Mouse (Mus musculus): ENCODE data around the gene Kcnn3. TPM values are rescaled to one million over a fixed set of nuclear protein-coding genes. Genes with fewer than 3 reads are reported as not detected.
A peak's percentile ranks its signal among the peaks of the same experiment; 100 is the strongest.

Kcnn3 gene
- polyA plus RNA-seq, 1 experiment from 2014 or later = 5.0 TPM

DNA sequence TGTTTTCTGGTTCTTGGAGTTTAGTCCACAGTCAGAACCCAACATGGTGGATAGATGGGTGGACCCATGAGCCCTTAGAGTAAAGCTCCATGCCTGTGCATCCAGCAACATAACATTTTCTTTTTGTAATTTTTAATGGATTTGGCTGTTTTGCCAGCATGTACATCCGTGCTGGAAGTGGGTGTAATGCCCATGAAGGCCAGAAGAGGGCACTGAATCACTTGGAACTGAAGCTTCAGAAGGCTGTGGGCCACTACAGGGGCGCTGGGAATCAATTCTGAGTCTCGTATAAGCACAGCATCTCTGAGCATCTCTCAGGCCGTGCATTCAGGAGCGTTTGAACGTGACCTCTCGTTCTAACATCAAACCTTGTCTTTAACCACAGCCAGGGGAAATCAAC is 79.0 kb downstream of the Kcnn3 start:
- Histone ChIP-seq H3K36me3 (peaks cover 2% of the 10 kb centered on the region; the same call in 1 of the 2 replicates), H3K4me3 (replicated peaks) (no peak overlapping the region), H3K4me1 (replicated peaks) (peaks cover 11% of the 10 kb centered on the region), H3K9me3 (peaks cover 8% of the 10 kb centered on the region; the same call in 1 of the 2 replicates), H3K27me3 (no peaks in the 10 kb centered on the region), H3K27ac (no peak overlapping the region), H3K9ac (replicated peaks) (no peak overlapping the region), H3K4me2 (replicated peaks) (no peak overlapping the region)
- WGBS = 96% methylated on average over 7 of the region's 7 CpGs
- no peak for ATAC-seq

DNA sequence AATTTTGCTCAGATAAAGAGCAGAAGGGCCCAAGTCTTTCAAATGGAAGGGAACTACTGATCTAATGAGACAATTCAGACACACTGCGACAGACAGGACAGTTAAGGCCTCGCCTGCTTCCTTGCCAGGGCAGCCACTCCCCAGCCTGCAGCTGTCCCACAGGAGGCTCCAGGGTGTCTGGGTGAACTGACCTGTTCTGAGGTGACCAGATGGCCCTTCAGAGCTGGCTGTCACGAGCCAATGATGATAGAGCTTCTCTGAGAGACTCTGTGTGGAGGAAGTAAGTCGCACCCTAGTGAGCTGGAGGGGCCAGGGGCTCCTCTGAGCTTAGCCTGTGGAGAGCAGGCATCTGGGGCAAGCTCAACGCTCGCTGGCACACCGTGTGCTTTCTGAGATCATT is 81.1 kb downstream of the Kcnn3 start:
- Histone ChIP-seq H3K36me3 (peaks cover 2% of the 10 kb centered on the region; the same call in 1 of the 2 replicates), H3K27ac (peak overlapping the region; percentile 56), H3K4me3 (replicated peaks) (no peak overlapping the region), H3K27me3 (no peaks in the 10 kb centered on the region), H3K9me3 (peaks cover 8% of the 10 kb centered on the region; the same call in 1 of the 2 replicates), H3K4me1 (replicated peaks) (peaks cover 22% of the 10 kb centered on the region), H3K9ac (replicated peaks) (no peak overlapping the region), H3K4me2 (replicated peaks) (no peak overlapping the region)
- 48% methylated on average over 7 of the region's 7 CpGs for WGBS
- ATAC-seq = no peak

DNA sequence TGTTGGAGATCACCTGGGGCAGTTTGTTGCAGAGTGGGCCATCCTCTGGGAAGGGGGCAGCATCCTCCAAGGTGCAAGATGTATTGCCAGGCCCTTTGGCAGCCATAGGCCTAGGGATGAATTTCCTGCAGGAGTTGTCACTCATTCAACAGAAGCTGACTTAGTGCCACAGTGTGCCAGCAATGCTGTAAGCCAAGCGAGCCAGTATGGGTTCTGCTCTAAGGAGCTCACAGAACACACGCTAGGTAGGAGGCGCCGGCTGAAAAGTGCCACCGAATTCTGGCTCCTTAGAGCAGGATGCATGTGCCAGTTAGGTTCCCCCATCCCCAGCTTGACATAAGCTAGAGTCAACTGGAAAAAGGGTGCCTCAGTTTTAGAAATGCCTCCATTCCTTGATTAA is 83.3 kb downstream of the Kcnn3 start:
- Histone ChIP-seq H3K9ac (replicated peaks) (no peak overlapping the region), H3K27me3 (no peaks in the 10 kb centered on the region), H3K36me3 (peaks cover 2% of the 10 kb centered on the region; the same call in 1 of the 2 replicates), H3K4me1 (replicated peaks) (peaks cover 41% of the 10 kb centered on the region), H3K9me3 (peaks cover 8% of the 10 kb centered on the region; the same call in 1 of the 2 replicates), H3K27ac (no peak overlapping the region), H3K4me3 (replicated peaks) (no peak overlapping the region), H3K4me2 (replicated peaks) (no peak overlapping the region)
- ATAC-seq = no peak
- WGBS = 92% methylated on average over 5 of the region's 5 CpGs

DNA sequence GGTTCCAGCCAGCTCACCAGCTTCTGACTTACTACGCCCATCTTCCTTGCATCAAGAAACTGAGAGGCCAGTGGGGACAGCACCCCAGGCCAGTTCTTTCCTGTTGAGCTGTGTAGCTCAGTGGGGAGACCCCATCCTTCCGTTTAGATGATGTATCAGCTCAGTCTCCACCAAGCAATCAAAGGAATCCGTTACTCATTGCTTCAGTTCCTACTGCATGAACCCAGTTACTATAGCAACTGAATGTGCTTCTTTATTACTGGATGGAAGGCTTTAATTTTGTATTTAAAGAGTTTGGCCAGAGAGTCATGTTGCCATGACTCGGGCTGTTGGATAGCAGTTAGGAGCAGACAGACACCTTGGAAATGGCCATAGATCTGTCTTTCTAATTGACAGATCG is 85.3 kb downstream of the Kcnn3 start:
- no peak; the same call in 1 of the 2 replicates for ATAC-seq
- no peaks in the 10 kb centered on the region for H3K36me3 ChIP-seq
- no peaks in the 10 kb centered on the region for H3K27me3 ChIP-seq
- H3K4me3 ChIP-seq (replicated peaks) = no peak overlapping the region
- WGBS = 59% methylated on average over 5 of the region's 5 CpGs
- H3K4me1 ChIP-seq (replicated peaks) = peaks cover 41% of the 10 kb centered on the region
- no peak overlapping the region for H3K27ac ChIP-seq
- no peak overlapping the region for H3K4me2 ChIP-seq (replicated peaks)
- H3K9ac ChIP-seq (replicated peaks) = no peak overlapping the region
- no peaks in the 10 kb centered on the region for H3K9me3 ChIP-seq

DNA sequence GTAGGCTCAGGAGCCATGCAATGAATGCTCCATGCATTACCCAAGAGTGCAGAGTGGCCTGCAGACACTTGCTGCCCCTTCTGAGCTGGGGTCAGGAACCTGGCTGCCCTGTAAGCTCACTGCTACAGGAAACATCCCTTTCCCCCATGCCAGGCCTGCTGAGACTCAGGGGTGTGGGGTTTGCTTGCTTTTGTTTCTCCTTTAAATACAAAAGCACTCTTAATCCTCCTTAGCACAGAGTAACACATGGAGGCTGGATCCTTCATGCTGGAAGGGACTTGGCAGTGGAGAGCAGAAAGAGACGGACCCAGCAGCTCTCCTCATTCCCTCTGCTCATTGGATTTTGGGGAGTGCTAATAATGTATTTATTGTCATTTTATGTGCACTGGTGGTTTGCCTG is 87.4 kb downstream of the Kcnn3 start:
- no peak overlapping the region for H3K9ac ChIP-seq (replicated peaks)
- no peaks in the 10 kb centered on the region for H3K36me3 ChIP-seq
- H3K4me1 ChIP-seq (replicated peaks) = peaks cover 53% of the 10 kb centered on the region
- H3K27ac ChIP-seq = peak overlapping the region; percentile 48
- peak overlapping the region; percentile 28; the same call in 1 of the 2 replicates for H3K4me2 ChIP-seq (replicated peaks)
- WGBS = 18% methylated on average over 1 of the region's 1 CpGs
- H3K9me3 ChIP-seq = no peaks in the 10 kb centered on the region
- peak; percentile 48 for ATAC-seq
- H3K4me3 ChIP-seq (replicated peaks) = no peak overlapping the region
- no peaks in the 10 kb centered on the region for H3K27me3 ChIP-seq

DNA sequence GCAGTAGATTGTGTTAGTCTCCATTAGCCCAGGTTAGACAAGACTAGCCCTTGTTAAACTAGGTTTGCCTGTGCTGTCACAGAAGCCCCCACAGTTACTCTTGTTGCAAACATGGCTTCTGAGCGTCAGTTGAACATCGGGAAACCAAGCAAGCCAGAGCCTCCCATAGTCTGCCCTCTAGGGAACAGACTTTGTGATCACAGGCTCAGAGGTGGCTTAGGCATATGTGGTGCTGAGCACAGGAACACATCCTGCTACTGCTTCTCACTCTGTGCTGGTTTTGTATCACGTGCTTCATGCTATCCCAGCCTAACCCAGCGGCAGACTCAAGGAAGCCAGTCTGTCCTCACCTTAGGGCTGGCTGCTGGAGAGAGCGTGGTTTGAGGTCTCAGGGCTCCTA is 92.1 kb downstream of the Kcnn3 start:
- Histone ChIP-seq H3K4me3 (replicated peaks) (no peak overlapping the region), H3K4me1 (replicated peaks) (peaks cover 52% of the 10 kb centered on the region), H3K36me3 (no peaks in the 10 kb centered on the region), H3K9ac (replicated peaks) (no peak overlapping the region), H3K27me3 (no peaks in the 10 kb centered on the region), H3K27ac (no peak overlapping the region), H3K4me2 (replicated peaks) (no peak overlapping the region), H3K9me3 (no peaks in the 10 kb centered on the region)
- no peak for ATAC-seq
- 79% methylated on average over 5 of the region's 5 CpGs for WGBS

DNA sequence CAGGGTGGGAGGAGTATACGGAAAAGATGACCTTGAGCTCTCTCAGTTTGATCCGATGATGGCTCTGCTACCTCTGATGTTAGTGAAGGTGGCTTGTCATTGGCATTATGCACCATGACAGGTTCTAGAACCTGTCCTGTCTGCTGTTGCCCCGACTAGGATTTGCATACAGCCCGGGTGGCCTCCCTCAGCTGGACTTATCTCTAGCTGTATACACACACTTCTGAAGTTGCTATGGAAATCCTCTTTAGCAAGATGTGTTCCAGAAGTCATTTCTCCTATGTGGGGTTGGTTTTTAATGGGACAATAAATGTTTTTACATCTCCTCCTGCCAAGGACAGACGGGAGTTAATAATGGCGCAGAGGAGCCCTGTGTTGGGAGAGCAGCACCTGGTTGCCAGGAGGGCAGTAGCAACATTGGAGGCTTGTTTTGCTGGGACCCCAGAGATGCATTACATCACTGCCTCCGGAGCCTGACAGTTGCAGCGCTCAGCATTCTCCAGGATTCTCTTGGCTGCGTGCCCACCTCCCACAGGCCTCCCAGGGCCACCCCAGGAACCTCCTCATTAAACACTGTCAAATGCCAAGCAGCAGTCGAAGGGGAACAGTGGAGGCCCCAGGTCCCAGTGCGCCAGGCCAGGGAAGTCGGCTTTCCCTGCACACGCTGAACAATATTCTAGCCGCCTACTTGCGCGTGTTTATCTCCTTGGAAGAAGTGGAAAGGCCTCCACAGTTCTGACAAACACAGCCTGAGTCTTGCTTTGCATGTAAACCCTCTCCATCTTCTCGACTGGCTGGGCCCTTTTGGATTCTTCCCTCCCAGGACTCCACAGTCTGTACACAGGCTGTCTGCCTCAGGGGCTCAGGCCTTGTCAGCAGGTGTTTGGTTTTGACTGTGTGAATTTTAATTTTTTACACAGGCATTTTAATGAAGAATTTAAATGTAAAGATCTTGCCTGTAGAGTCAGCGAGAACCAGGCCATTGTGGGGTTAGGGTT is 93.9 kb downstream of the Kcnn3 start:
- 0 out of 2 replicates have a peak overlapping the region, but pooled peaks have one; percentile 1 for H3K4me2 ChIP-seq (replicated peaks)
- peak; percentile 89 for ATAC-seq
- 35% methylated on average over 18 of the region's 18 CpGs for WGBS
- no peak overlapping the region for H3K9ac ChIP-seq (replicated peaks)
- peak overlapping the region; percentile 86 for H3K27ac ChIP-seq
- no peak overlapping the region for H3K4me3 ChIP-seq (replicated peaks)
- no peaks in the 10 kb centered on the region for H3K36me3 ChIP-seq
- H3K9me3 ChIP-seq = no peaks in the 10 kb centered on the region
- H3K4me1 ChIP-seq (replicated peaks) = peaks cover 43% of the 10 kb centered on the region
- H3K27me3 ChIP-seq = no peaks in the 10 kb centered on the region

DNA sequence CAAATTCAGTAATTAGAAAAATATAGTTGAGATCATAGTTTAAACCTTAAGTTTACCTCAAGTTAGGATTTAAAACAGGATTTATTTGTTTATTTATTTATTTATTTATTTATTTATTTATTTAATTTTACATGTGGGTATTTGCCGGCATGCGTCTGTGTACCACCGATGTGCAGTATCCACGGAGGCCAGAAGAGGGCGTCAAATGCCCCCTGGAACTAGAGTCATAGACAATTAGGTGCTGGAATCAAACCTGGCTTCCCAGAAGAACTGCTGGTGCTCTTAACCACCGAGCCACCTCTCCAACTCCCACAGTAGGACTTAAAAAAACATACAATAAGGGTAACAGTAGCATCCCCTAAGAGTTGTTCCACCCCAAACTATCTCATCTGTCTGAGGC is 96.9 kb downstream of the Kcnn3 start:
- 69% methylated on average over 6 of the region's 6 CpGs for WGBS
- Histone ChIP-seq H3K27ac (no peak overlapping the region), H3K27me3 (no peaks in the 10 kb centered on the region), H3K9me3 (no peaks in the 10 kb centered on the region), H3K4me3 (replicated peaks) (no peak overlapping the region), H3K4me2 (replicated peaks) (no peak overlapping the region), H3K4me1 (replicated peaks) (peaks cover 39% of the 10 kb centered on the region), H3K36me3 (no peaks in the 10 kb centered on the region), H3K9ac (replicated peaks) (no peak overlapping the region)
- ATAC-seq = no peak

DNA sequence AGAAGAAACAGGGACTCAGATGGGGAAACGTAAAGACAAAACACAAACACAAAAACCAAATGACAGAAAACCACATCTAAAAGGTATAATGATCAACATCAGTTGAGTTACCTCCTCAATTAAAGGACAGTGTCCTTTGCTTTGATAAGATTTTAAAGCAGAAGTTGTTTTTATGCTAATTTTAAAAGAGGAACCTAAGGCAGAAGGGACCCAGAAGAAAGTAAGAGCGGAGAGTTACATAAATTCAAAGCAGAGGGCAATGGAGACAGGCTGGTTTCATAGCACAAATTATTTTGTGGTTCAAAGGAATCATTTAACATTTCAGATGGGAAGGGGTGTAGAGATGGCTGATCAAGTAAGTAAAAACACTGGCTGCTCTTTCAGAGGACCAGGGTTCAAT is 97.4 kb downstream of the Kcnn3 start:
- Histone ChIP-seq H3K27ac (no peak overlapping the region), H3K4me3 (replicated peaks) (no peak overlapping the region), H3K4me2 (replicated peaks) (no peak overlapping the region), H3K36me3 (no peaks in the 10 kb centered on the region), H3K27me3 (no peaks in the 10 kb centered on the region), H3K9ac (replicated peaks) (no peak overlapping the region), H3K9me3 (no peaks in the 10 kb centered on the region), H3K4me1 (replicated peaks) (peaks cover 39% of the 10 kb centered on the region)
- 95% methylated on average over 2 of the region's 2 CpGs for WGBS
- ATAC-seq = no peak

DNA sequence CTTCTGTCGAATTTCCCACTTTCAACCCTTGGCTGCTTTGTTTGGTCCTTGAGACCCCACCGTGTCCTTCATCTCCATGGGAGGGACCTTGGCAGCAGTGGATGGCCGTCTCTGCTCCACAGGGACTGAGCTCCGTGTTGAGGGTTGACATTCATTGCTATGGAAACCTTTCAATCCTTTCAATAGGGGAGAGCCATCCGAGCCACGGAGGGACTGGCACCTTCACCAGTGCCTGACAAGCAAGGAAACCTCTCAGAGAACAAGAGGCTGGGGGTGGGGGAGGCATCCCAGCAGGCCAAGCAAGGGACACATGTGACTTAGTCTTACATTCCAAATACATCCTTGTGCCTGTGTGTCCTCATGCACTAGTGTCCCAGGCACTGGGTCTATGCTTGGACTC is 102.9 kb downstream of the Kcnn3 start:
- Histone ChIP-seq H3K9ac (replicated peaks) (no peak overlapping the region), H3K27ac (peak overlapping the region; percentile 58), H3K4me2 (replicated peaks) (no peak overlapping the region), H3K4me3 (replicated peaks) (no peak overlapping the region), H3K27me3 (no peaks in the 10 kb centered on the region), H3K36me3 (no peaks in the 10 kb centered on the region), H3K9me3 (no peaks in the 10 kb centered on the region), H3K4me1 (replicated peaks) (peaks cover 61% of the 10 kb centered on the region)
- ATAC-seq = peak; percentile 65
- 3% methylated on average over 6 of the region's 6 CpGs for WGBS

DNA sequence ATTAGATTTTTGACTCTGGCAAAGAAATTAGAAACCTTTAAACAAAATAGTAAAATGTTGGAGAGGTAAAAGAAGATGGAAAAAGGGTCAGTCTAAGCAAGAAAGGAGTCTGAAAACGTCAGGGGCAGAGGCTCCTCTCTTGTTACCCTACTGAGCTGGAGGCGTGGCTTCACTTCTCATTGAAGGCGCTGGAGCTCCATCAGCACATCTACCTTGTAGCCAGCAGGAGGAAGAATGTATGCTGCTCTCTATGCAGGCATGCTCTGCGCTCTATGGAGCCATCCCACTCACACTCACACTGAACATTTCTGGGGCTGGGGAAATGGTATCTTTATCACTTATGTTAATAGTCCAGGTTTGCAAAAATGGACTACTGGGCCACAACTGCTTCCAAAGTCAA is 103.6 kb downstream of the Kcnn3 start:
- Histone ChIP-seq H3K9me3 (no peaks in the 10 kb centered on the region), H3K4me2 (replicated peaks) (no peak overlapping the region), H3K36me3 (no peaks in the 10 kb centered on the region), H3K4me3 (replicated peaks) (no peak overlapping the region), H3K9ac (replicated peaks) (no peak overlapping the region), H3K27me3 (no peaks in the 10 kb centered on the region), H3K4me1 (replicated peaks) (peaks cover 65% of the 10 kb centered on the region), H3K27ac (no peak overlapping the region)
- ATAC-seq = no peak
- 19% methylated on average over 4 of the region's 4 CpGs for WGBS

DNA sequence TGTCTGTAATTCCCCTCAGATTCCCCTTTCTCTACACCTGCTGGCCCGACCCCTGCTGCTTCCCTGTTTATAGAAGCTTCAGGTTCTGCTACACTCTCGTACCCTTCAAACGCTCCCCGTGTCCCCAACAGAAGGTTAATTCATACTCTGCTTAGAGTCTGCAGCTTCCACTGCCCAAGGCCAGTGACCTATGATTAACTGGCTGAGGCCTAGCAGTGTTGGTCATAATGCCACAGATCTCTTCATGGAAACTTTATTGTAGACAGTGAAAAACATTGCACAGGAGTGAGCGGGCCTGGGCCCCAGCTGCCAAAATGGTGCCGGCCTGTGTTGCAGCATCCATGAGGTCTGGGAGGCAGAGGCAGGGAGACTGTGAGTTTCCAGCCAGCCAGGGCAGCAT is 104.0 kb downstream of the Kcnn3 start:
- 67% methylated on average over 6 of the region's 6 CpGs for WGBS
- ATAC-seq = no peak
- H3K27me3 ChIP-seq = no peaks in the 10 kb centered on the region
- no peak overlapping the region for H3K4me3 ChIP-seq (replicated peaks)
- no peaks in the 10 kb centered on the region for H3K9me3 ChIP-seq
- H3K4me2 ChIP-seq (replicated peaks) = no peak overlapping the region
- no peaks in the 10 kb centered on the region for H3K36me3 ChIP-seq
- H3K9ac ChIP-seq (replicated peaks) = no peak overlapping the region
- peak overlapping the region; percentile 60 for H3K27ac ChIP-seq
- H3K4me1 ChIP-seq (replicated peaks) = peaks cover 64% of the 10 kb centered on the region
